Mouse (Mus musculus) neural tube, embryonic 11.5 days (tissue): ENCODE measurements at regions not wholly inside any gene's neighbourhood (a gene's known extent, or its start where the extent isn't known, plus 50 kb on each side); places are given as distances from the start of the nearest gene placed in this dataset.
"Not testable (repeated sequence)": the region's sequence is repeated elsewhere in the genome, so short reads cannot be mapped to it uniquely, and the experiment has no call there.

Experiments
- ATAC-seq: fragments of 200-750 bp; cut with Nextera tagmentation; 2 replicates; pipeline ENCODE4 v1.8.0; 2017; ENCODE audit warnings: moderate number of reproducible peaks, mild to moderate bottlenecking, moderate TSS enrichment, moderate library complexity; ENCODE audit not compliant: insufficient read depth, low FRiP score, low TSS enrichment
- DNase-seq: peaks from one replicate; pipeline ENCODE4 v3.0.0-alpha.2; 2015; ENCODE audit warnings: low spot score
- H3K27ac ChIP-seq: fragments of 300-500 bp; sonication (generic); 2 replicates; pipeline ENCODE4 v1.5.1; 2014; ENCODE audit warnings: low read depth, mild to moderate bottlenecking, low read length
- H3K27me3 ChIP-seq: fragments of 300-500 bp; sonication (generic); 2 replicates; pipeline ENCODE4 v1.6.1; 2014; ENCODE audit warnings: mild to moderate bottlenecking, low read length, mixed read lengths; ENCODE audit not compliant: control insufficient read depth, insufficient read depth
- H3K36me3 ChIP-seq: fragments of 300-500 bp; sonication (generic); 2 replicates; pipeline ENCODE4 v1.6.1; 2014; ENCODE audit warnings: mild to moderate bottlenecking, low read length, moderate library complexity, mixed read lengths; ENCODE audit not compliant: control insufficient read depth, insufficient read depth
- H3K4me1 ChIP-seq: fragments of 300-500 bp; sonication (generic); 2 replicates; pipeline ENCODE4 v1.6.1; 2014; ENCODE audit warnings: low read length, mixed read lengths; ENCODE audit not compliant: control insufficient read depth, insufficient read depth
- H3K4me2 ChIP-seq: fragments of 300-500 bp; sonication (generic); 2 replicates; pipeline ENCODE4 v1.6.1; 2014; ENCODE audit warnings: low read depth, mild to moderate bottlenecking, moderate library complexity
- H3K4me3 ChIP-seq: fragments of 300-500 bp; sonication (generic); 2 replicates; pipeline ENCODE4 v1.5.1; 2014; ENCODE audit warnings: low read depth, low read length
- H3K9ac ChIP-seq: fragments of 300-500 bp; sonication (generic); 2 replicates; pipeline ENCODE4 v1.6.1; 2014; ENCODE audit warnings: mild to moderate bottlenecking, low read length
- H3K9me3 ChIP-seq: fragments of 300-500 bp; sonication (generic); 2 replicates; pipeline ENCODE4 v1.6.1; 2016; ENCODE audit warnings: low read length; ENCODE audit not compliant: control insufficient read depth
- WGBS: fragments of 180-500 bp; shearing (Covaris S2); extraction: QIAGEN DNeasy Blood & Tissue Kit; methylation state at CpG from one replicate; pipeline ENCODE4 v1.1.7; 2014; 5-methylcytosine and 5-hydroxymethylcytosine counted together

GRCm38 (mm10) chr1:157831511-157831910 lies 325.0 kb downstream of the Sec16b start:
- Histone ChIP-seq H3K4me1 (no peaks in the 10 kb centered on the region), H3K27me3 (no peaks in the 10 kb centered on the region), H3K36me3 (no peaks in the 10 kb centered on the region), H3K4me3 (no peak overlapping the region), H3K9ac (no peak overlapping the region), H3K27ac (no peak overlapping the region), H3K9me3 (no peaks in the 10 kb centered on the region), H3K4me2 (no peak overlapping the region)
- ATAC-seq (no peak), DNase-seq (no peak)
- 50% methylated on average over 2 of the region's 2 CpGs for WGBS

DNA sequence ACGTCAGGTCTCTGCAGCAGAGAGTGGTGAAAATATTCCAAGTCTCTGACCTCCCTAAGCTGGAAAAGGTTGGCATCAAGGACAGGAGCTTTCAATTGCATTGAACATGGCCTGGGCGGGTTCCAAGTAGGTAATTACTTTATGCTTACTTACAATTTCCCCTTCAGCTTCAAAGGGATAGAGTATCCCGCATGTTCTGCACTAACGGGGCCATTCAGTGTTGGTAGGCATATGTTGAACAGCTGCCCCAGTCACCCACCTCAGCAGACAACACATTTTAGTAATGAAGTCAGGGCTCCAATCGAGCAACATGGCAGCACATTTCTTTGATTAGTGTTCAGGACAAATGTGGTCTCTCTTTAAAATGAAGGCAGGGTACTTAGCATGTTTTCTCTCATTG lies 366.2 kb downstream of the Sec16b start:
- Histone ChIP-seq H3K27ac (no peak overlapping the region), H3K4me1 (no peaks in the 10 kb centered on the region; the same call in 1 of the 2 replicates), H3K9ac (no peak overlapping the region), H3K9me3 (no peaks in the 10 kb centered on the region), H3K4me3 (no peak overlapping the region), H3K36me3 (no peaks in the 10 kb centered on the region), H3K4me2 (no peak overlapping the region), H3K27me3 (no peaks in the 10 kb centered on the region)
- no peak for ATAC-seq
- 62% methylated on average over 5 of the region's 5 CpGs for WGBS
- no peak for DNase-seq

GRCm38 (mm10) chr1:157875006-157875405 lies 368.5 kb downstream of the Sec16b start:
- no peak overlapping the region for H3K4me2 ChIP-seq
- H3K36me3 ChIP-seq, result no peaks in the 10 kb centered on the region
- WGBS, result 74% methylated on average over 2 of the region's 2 CpGs
- no peak overlapping the region for H3K4me3 ChIP-seq
- ATAC-seq (no peak), DNase-seq (no peak)
- H3K9ac ChIP-seq, result no peak overlapping the region
- H3K9me3 ChIP-seq, result no peaks in the 10 kb centered on the region
- no peaks in the 10 kb centered on the region; the same call in 1 of the 2 replicates for H3K4me1 ChIP-seq
- no peak overlapping the region for H3K27ac ChIP-seq
- no peaks in the 10 kb centered on the region for H3K27me3 ChIP-seq

GRCm38 (mm10) chr1:157877117-157877516 lies 370.6 kb downstream of the Sec16b start:
- 95% methylated on average over 2 of the region's 4 CpGs for WGBS
- not testable (repeated sequence) for H3K9me3 ChIP-seq, H3K4me1 ChIP-seq, H3K4me3 ChIP-seq, DNase-seq, H3K9ac ChIP-seq, H3K4me2 ChIP-seq, H3K36me3 ChIP-seq, H3K27ac ChIP-seq, ATAC-seq, H3K27me3 ChIP-seq

GRCm38 (mm10) chr1:157887146-157887545 lies 380.6 kb downstream of the Sec16b start:
- Histone ChIP-seq H3K9me3 (no peaks in the 10 kb centered on the region), H3K27me3 (no peaks in the 10 kb centered on the region), H3K4me1 (no peaks in the 10 kb centered on the region), H3K36me3 (no peaks in the 10 kb centered on the region), H3K9ac (no peak overlapping the region), H3K4me3 (no peak overlapping the region), H3K27ac (no peak overlapping the region), H3K4me2 (no peak overlapping the region)
- 31% methylated on average over 1 of the region's 1 CpGs for WGBS
- DNase-seq, result no peak
- ATAC-seq, result no peak

GRCm38 (mm10) chr1:157888573-157888972 lies 382.0 kb downstream of the Sec16b start:
- 84% methylated on average over 7 of the region's 7 CpGs for WGBS
- DNase-seq (no peak), ATAC-seq (no peak)
- no peaks in the 10 kb centered on the region for H3K9me3 ChIP-seq
- H3K4me2 ChIP-seq, result no peak overlapping the region
- no peak overlapping the region for H3K4me3 ChIP-seq
- no peaks in the 10 kb centered on the region for H3K27me3 ChIP-seq
- no peaks in the 10 kb centered on the region for H3K4me1 ChIP-seq
- H3K9ac ChIP-seq, result no peak overlapping the region
- no peak overlapping the region for H3K27ac ChIP-seq
- H3K36me3 ChIP-seq, result no peaks in the 10 kb centered on the region

GRCm38 (mm10) chr1:157906168-157906567 lies 399.6 kb downstream of the Sec16b start:
- H3K9me3 ChIP-seq, result no peaks in the 10 kb centered on the region
- DNase-seq (no peak), ATAC-seq (no peak)
- H3K27ac ChIP-seq, result no peak overlapping the region
- H3K4me2 ChIP-seq, result no peak overlapping the region
- no peak overlapping the region for H3K4me3 ChIP-seq
- no peaks in the 10 kb centered on the region for H3K4me1 ChIP-seq
- WGBS, result 89% methylated on average over 2 of the region's 2 CpGs
- H3K36me3 ChIP-seq, result no peaks in the 10 kb centered on the region
- H3K9ac ChIP-seq, result no peak overlapping the region
- H3K27me3 ChIP-seq, result no peaks in the 10 kb centered on the region

DNA sequence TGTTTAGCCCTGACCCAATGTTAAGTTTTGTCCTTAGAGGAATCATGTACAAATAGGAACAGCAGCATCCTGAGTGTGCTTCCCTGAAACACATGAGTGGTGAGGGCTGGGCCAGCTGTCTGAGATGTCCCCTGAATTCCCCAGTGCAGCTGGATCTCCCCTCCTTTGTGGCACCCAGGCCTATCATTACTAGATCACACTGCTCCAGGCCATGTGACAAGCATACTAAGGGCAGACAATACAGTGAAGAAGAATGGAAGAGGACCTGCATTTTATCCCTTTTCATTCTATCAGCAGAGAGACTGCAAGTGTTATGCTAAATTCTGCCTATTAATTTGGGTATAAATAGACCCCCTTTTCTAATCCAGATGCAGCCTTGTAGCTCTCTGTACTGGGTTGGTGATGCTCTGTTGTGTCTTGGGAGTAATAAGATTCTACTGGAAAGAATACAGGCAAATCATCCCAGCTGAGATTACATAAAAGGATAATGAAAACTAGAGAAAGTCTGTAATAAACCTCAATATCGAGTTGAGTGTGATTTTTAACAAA lies 418.3 kb downstream of the Brinp2 start:
- 57% methylated on average over 1 of the region's 1 CpGs for WGBS
- H3K36me3 ChIP-seq, result no peaks in the 10 kb centered on the region
- H3K4me3 ChIP-seq, result no peak overlapping the region
- no peaks in the 10 kb centered on the region for H3K27me3 ChIP-seq
- no peak overlapping the region for H3K9ac ChIP-seq
- ATAC-seq, result peak; percentile 75; the same call in 1 of the 2 replicates
- DNase-seq, result peak; percentile 27
- H3K27ac ChIP-seq, result no peak overlapping the region
- peaks cover 9% of the 10 kb centered on the region; the same call in 1 of the 2 replicates for H3K4me1 ChIP-seq
- no peaks in the 10 kb centered on the region for H3K9me3 ChIP-seq
- no peak overlapping the region for H3K4me2 ChIP-seq

DNA sequence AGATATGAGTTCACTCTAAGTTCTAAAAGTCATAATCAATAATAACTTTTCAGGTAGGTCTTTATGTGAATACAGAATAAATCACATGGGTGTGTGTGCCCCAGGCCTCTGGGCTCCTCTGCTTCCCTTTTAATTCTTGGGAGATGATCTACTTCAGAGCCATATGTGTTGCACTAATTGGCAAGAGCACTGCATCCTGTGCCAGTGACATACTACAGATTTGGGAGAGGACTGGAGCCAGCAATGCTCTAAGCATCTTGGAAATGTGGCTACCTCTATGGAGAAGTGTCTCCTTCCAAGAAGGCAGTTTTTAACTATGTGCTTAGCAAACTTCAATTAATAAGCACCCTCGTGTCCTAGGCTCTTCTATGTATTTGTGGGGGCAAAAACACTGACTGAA lies 416.6 kb downstream of the Brinp2 start:
- Histone ChIP-seq H3K9me3 (no peaks in the 10 kb centered on the region), H3K9ac (no peak overlapping the region), H3K27me3 (no peaks in the 10 kb centered on the region), H3K27ac (no peak overlapping the region), H3K4me1 (peaks cover 9% of the 10 kb centered on the region; the same call in 1 of the 2 replicates), H3K4me2 (no peak overlapping the region), H3K4me3 (no peak overlapping the region), H3K36me3 (no peaks in the 10 kb centered on the region)
- DNase-seq (no peak), ATAC-seq (no peak)
- 83% methylated on average over 1 of the region's 1 CpGs for WGBS
